Mouse (Mus musculus) megakaryocyte, adult 5-6 weeks (primary cell): Measurements from ENCODE around the gene Muc16. TPM values are rescaled to one million over a fixed set of nuclear protein-coding genes. Genes with fewer than 3 reads are reported as not detected.

ENCODE experiments used
- ATAC-seq: 2 replicates; pipeline ENCODE4 v1.8.0; 2016; ENCODE audit warnings: mild to moderate bottlenecking, inconsistent platforms; ENCODE audit not compliant: poor library complexity, severe bottlenecking
- total RNA-seq, 2 experiments: library from RNA; stranded (forward) in 1 of 2; stranded (reverse) in 1 of 2; fragments of 153-499, 151-499 nt in 1 of 2; fragments of 221-1000, 200-1000 nt in 1 of 2; gene quantifications; 2 replicates each; pipeline versions ENCODE4 v1.2.3 to v1.2.4; 2015 to 2017

Muc16 gene
- total RNA-seq (2015) (not detected in 2 replicates), total RNA-seq (2017) (not detected in 2 replicates)

GRCm38 (mm10) chr9:18674480-18675154, at the start of gene Muc16:
Muc16 (minus strand) TSS chr9:18674530.
- ATAC-seq: no peak

GRCm38 (mm10) chr9:18722712-18723099, 48.4 kb upstream of the Muc16 start:
- ATAC-seq: no peak

- no peak for ATAC-seq
Measured at GRCm38 (mm10) chr9:18721931-18722711, 47.8 kb upstream of the Muc16 start.

GRCm38 (mm10) chr9:18721011-18721410, 46.7 kb upstream of the Muc16 start:
- no peak for ATAC-seq

- ATAC-seq: peak; percentile 47; the same call in 1 of the 2 replicates
Measured at GRCm38 (mm10) chr9:18705628-18706027, 31.3 kb upstream of the Muc16 start.

GRCm38 (mm10) chr9:18598366-18598765, 76.0 kb downstream of the Muc16 start:
- no peak for ATAC-seq

- no peak for ATAC-seq
Measured at GRCm38 (mm10) chr9:18508098-18508497, 166.2 kb downstream of the Muc16 start.

GRCm38 (mm10) chr9:18478168-18478567, 196.2 kb downstream of the Muc16 start, which contains the start of the genes Zfp558 and Mbd3l1:
Zfp558 (minus strand) TSS chr9:18478268.
Mbd3l1 (plus strand) TSS chr9:18478359.
- ATAC-seq: no peak

- ATAC-seq: peak; percentile 97
Measured at GRCm38 (mm10) chr9:18473324-18474128, 200.8 kb downstream of the Muc16 start.

- peak; percentile 89 for ATAC-seq
Measured at GRCm38 (mm10) chr9:18468005-18468404, 206.3 kb downstream of the Muc16 start.

GRCm38 (mm10) chr9:18467350-18467749, 207.0 kb downstream of the Muc16 start:
- ATAC-seq: no peak

- no peak for ATAC-seq
Measured at GRCm38 (mm10) chr9:18456520-18456919, 217.8 kb downstream of the Muc16 start.

Other genes starting within 250 kb of the Muc16 start
- gene Mbd3l2, start 243.9 kb downstream of the Muc16 start, total RNA-seq (2015): not detected in 2 replicates
- gene Mbd3l2, start 243.9 kb downstream of the Muc16 start, total RNA-seq (2017): not detected in 2 replicates
- 0.21 and 0.27 TPM in 2 replicates for gene Zfp558, start 196.3 kb downstream of the Muc16 start, total RNA-seq (2015)
- gene Zfp558, start 196.3 kb downstream of the Muc16 start, total RNA-seq (2017): 0.22 and 2.2 TPM in 2 replicates
- gene Mbd3l1, start 196.2 kb downstream of the Muc16 start, total RNA-seq (2015): not detected in 2 replicates
- gene Mbd3l1, start 196.2 kb downstream of the Muc16 start, total RNA-seq (2017): not detected in 2 replicates
- not detected in 2 replicates for gene Olfr24, start 89.5 kb upstream of the Muc16 start, total RNA-seq (2015)
- not detected in 2 replicates for gene Olfr24, start 89.5 kb upstream of the Muc16 start, total RNA-seq (2017)
- gene Olfr828, start 145.0 kb upstream of the Muc16 start, total RNA-seq (2015): not detected in 2 replicates
- gene Olfr828, start 145.0 kb upstream of the Muc16 start, total RNA-seq (2017): not detected in 2 replicates
- not detected in 2 replicates for gene Olfr829, start 180.4 kb upstream of the Muc16 start, total RNA-seq (2015)
- not detected in 2 replicates for gene Olfr829, start 180.4 kb upstream of the Muc16 start, total RNA-seq (2017)
- not detected in 2 replicates for gene Olfr830, start 200.2 kb upstream of the Muc16 start, total RNA-seq (2015)
- not detected in 2 replicates for gene Olfr830, start 200.2 kb upstream of the Muc16 start, total RNA-seq (2017)